Mouse (Mus musculus) adrenal gland, adult 2 months (tissue): ENCODE measurements around the gene Tmem204. TPM values are rescaled to one million over a fixed set of nuclear protein-coding genes. Genes with fewer than 3 reads are reported as not detected.

ENCODE experiments used
- DNase-seq: peaks from one replicate; pipeline ENCODE4 v3.0.0; 2021
- polyA plus RNA-seq: library from polyadenylated mRNA; depleted of rRNA; stranded (reverse); fragments of >200 nt; gene quantifications from 2 replicates; pipeline ENCODE4 v1.2.3, GENCODE M21; 2012
- total RNA-seq, 2 experiments: library from RNA; stranded (reverse); gene quantifications; 2 replicates each; pipeline ENCODE4 v1.2.3; 2021

Gene Tmem204
- total and polyA plus RNA-seq, 3 experiments = 32.2 to 59.2 (median 44.8) TPM

DNA sequence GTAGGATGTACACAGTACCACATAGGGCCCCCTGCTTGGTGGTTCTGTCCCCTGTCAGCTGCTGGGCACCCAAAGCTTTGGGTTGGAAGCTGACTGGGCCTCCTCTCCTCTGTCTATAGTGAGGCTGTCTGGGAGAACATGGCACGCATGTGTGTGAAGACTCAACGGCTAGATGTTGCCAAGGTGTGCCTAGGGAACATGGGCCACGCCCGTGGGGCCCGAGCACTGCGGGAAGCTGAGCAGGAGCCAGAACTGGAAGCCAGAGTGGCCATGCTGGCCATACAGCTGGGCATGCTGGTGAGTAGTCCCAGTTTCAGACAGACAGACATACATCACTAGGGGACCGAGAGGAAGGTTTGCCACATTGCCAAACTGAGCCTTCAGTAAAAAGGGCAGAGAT, 3.3 kb upstream of the Tmem204 start:
- no peak for DNase-seq

DNA sequence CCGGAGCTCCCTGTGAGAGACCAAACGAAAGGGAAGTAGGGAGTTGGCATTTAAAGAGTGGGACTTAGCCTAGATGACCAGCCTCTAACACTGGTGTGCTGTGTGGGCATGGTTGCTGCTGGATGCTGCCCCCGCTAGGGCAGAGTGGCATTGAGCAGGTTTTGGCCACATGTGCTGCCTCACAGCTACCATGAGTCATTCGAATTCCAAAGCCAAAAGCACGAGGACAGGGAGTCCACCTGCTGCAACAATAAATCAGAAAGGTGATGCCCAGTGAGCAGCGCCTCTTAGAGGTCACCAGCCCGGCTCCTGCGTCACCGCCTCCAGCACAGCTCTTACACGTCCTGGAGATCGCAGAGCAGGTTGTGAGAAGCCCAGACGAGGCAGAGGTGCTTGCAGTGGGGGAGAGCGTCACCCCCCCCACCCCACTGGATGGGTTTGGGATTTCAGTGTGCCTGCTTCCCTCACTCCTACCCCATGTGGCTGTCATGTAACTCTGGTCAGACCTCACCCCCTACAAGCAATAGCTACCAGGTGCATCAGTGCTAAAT, 1.5 kb upstream of the Tmem204 start:
- peak; percentile 56 for DNase-seq

DNA sequence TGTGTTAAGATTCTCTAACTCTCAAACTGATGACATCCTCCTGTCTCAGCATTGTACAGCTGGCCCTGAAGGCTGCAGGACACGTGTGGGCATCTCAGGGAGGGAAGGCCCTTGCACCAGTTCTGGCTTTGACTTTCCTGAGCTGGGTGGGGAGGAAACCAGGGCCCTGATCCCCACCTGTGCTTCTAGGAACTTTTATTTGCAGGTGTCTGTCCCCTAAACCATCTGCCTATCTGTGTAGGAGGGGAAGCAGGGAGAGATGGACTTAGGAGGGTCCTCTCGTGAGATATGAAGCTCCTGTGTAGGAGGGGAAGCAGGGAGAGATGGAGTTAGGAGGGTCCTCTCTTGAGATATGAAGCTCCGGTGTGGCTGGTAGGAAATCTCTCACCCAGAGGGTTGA, 504 bp downstream of the Tmem204 start:
- no peak for DNase-seq

DNA sequence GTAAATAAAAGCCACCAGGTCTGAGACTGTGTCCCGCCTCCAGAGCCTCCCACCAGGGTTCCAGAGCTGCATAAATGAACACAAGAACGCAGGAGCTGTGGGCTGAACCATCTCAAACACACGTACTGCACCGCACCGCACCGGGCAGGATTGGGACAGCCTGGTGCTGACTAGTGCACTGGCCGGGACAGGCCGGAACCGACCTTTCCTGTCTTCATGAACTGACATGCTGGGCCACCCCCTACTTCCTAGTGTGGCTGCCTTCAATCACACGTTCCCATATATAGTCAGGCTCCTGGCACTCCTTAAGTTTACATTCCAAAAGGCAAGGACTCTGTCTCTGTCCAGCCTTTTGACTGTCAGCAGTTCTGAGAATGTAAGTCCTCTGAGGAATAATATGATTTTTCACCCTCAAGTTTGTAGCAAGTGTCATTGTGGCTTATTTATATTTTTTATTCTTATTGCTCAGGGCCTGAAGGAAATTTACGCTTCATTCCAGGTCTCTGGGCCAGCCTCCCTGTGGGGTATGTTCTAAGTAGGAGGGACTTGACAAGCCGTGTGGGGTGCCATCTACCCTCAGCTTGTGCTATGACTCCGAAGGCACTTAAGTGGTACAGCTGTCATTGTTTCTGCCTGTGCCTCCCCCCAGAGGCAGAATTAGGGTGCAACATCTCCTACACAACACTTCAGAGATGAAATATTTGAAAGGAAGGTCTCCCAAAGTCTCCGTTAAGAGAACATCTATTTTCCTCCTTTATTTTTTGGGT, 1.1 kb downstream of the Tmem204 start:
- DNase-seq = peak; percentile 45

DNA sequence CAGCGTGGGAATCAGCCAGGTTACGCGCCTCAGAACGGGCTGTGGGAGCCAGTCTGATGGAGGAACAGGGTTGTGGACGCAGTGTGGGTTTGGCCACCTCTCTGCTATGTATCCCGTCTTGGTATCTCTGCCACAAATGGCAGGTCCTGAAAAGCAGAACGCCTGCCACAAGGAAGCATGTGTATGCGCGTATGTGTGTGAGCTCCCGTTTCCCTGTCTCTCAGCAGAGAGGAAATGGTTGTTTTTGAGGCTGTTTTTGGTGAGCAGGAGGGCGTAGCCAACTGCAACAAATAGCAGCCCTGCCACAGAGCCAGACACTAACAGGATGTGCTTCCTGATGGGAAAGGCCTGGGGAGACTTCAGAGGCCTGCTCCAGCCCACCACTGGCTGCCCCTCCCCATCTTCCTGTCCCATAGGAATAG, 2.4 kb downstream of the Tmem204 start:
- peak; percentile 71 for DNase-seq

DNA sequence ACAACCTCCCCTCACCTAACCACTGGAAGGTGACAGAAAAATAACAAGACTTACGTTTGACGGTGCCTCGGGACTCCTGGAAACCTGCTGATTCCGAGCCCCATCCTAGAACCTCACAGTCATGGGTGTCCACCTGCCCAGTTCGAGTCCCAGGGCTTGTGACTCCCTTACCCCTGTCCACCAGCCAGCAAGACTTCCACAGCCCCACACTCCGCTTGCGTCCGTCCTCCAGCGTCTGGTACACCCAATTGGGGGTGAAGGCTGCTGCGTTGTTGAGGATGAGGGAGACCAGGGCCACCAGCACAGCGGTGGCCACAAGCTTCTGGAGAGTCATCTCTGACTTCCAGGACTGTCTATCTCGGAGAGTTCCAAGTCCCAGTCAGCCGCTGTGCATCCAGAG, 3.2 kb downstream of the Tmem204 start:
- no peak for DNase-seq

DNA sequence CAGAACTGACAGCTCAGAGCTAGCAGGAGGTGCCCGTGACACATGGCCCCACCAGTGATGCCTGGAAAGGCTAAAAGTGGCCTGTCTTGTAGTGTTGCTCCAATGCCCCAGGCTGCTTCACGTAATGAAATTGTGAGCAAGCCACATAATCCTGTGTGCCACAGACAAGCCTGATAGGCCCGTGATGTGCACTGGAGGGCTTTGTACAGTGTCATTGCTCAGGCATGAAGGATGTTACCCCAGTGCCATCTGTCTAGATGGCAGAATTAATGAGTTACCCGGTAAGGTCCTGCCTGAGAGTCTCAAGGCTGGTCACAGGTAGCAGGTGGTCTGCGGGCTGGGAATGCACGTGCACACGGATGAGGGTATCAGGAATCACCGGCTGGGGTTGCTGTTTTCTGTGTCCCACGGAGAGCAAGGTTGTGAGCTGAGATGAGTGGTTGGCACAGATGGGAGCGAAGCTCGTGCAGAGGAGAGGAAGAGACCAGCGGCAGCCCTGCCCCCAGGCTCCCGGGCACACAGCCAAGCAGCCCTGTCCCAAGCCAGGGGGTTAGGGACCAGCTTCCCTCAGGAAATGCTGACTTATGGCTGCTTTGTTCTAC, 5.5 kb downstream of the Tmem204 start:
- DNase-seq = peak; percentile 80

DNA sequence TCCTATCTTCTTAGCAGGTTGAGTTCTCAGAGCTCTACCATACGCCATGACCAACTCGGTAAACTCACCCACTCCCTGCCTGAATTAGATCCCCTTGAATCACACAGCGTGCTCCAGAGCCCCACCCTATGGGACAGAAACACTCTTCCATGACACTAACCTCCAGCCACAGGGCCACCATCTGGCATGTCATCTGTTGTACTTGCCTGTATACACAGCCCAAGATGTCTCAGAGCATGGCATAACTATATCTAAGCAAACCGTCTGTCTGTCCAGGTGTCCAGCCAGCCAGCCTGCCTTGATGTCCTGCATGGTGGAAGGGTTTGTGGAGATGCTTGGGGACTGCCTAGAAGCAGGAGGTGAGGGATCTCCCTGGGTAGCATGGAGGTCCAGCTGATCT, 6.5 kb downstream of the Tmem204 start:
- DNase-seq = no peak

DNA sequence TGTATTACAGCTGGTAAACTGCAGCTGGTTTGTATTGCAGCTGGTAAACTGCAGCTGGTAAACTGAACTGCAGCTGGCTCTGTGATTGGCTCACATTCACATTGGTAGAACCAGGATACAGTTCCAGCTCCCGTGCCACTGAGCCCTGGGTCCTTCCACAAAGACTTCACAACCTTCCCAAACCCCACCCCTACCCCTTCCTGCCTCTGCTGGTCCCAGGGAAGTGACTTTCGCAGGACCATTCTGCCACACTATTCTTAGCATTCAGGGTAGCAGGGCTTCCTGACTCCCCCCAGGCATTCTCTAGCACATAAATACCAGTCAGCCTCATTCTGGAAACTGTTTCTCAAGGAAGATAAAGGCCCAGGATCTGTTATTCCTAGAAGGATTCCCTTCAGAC, 14.7 kb downstream of the Tmem204 start:
- DNase-seq = no peak

DNA sequence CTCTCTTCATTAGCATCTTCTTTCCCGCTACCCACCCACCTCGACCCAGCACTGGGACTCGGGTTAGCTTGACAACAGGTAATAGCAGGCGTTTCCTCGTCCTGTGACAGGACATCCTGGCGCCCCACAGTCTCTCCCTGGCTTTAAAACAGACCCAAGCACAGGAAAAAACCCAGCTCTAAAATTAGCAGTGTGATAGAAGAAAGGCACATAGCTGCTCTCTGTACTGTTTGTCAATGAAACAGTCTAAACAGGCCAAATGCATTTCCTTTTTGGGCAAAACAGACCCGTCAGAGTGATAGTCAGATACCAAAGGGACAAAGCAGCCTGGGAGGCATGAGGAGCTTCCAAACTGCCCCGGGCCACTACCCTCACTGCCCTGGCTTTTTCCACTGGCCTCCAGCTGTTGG, 15.9 kb downstream of the Tmem204 start:
- peak; percentile 66 for DNase-seq

DNA sequence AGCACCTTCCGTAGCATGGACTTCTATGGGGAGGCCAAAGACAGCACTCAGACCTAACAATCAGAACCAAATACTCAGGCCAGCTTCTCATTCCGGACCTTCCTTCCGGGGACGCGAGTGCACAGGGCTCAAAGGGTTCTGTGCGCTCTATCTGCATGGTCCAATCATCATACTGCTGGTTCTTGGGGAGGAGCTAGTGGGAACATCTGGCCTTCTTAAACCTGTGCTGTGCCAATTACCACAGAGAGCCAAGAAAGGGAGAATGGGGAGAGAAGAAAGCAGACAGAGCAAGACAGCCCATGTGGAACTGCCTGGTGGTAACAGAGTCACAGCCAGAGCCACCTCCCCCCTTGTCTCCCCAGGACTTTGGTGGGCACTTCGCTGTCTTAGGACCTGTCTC, 16.8 kb downstream of the Tmem204 start:
- DNase-seq = no peak

DNA sequence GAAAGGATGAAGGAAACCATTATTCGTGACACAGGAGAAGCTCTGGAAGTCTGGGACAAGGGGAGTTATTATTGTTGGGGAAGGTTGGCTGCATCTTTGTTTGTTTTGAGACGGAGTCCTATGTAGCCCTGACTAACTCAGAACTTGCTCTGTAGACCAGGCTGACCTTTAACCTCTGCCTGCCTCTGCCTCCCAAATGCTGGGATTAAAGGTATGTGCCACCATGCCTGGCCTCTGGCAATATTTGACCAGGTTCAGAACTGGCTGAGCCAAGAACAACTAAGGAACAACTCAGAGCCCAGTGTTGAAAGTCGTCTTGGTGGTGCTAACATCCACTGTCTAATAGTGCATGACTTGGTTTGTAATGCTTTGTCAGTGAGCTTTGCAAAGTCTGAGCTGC, 18.2 kb downstream of the Tmem204 start:
- DNase-seq = no peak

DNA sequence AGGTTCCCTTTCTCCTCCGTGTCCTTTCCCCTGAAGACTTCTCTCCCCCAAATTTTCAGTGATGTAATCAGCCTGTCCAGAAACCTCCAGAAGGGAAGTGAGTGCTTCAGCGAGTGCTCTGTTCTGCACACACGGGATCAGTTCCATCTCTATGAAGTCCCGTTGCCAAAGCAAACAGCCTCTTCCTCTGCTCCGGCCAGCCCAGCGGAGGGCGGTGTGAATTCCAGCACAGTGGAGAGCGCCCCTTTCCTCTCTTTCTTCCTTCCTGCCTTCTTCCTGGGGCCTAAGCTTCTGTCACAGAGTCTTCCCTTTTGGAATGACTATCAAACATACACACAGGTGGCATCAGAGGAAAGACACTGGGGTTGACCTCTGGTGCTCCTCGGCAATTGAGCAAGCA, 19.0 kb downstream of the Tmem204 start:
- DNase-seq = peak; percentile 73

DNA sequence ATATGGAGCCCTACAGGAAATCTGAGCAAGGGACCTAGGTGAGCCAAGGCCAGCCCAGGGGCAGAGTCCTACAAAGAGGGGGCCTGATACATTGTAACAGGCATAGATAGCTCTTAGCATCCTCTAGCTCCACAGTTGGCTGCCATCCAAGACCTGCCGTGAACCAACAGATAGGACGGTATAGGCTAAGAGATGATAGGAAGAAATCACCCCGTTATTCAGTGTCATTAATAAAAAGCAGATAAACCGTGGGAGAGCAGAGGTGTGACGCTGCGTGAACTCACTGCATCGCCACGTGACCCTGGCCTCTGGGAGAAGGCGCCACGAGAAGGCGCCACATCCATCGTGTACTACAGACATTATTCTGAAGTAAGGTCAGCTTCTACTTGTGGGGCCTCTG, 19.5 kb downstream of the Tmem204 start:
- DNase-seq = no peak

DNA sequence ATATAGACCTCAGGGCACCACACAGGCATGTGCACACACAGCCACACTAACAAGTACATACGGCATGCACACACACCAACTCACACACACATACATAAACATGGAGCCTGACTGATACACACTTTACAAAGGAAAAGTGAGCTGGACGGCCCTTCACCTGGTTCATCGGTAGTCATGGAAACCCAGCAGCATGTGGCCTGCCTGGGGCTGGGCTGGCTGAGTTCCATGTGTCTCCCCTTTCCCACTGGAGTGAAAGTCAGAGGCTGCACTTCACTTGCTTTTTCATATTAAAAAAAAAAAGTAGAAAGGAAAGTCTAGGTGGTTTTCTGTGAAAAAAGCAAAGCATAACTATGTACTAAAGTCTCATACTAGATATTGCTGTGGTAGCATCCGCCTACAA, 20.1 kb downstream of the Tmem204 start:
- no peak for DNase-seq

DNA sequence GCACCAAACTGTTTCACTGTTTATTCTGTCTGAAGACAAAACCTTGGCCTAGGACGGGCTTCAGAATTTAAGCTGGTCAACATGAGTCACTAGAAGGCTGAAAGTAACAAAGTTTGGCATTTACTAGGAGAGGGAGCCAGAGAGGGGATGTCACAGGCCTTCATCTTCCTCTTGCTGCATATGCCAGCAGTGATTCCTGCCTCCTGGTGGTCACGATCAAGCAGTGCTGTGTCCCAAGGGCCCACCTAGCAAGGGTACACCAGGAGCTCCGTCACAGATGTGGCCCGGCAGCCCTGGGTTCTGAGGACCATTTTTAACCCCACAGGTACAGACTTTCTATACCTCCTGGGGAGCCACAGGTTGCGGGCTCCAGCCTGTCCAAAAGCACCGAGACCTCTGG, 26.4 kb downstream of the Tmem204 start:
- no peak for DNase-seq

DNA sequence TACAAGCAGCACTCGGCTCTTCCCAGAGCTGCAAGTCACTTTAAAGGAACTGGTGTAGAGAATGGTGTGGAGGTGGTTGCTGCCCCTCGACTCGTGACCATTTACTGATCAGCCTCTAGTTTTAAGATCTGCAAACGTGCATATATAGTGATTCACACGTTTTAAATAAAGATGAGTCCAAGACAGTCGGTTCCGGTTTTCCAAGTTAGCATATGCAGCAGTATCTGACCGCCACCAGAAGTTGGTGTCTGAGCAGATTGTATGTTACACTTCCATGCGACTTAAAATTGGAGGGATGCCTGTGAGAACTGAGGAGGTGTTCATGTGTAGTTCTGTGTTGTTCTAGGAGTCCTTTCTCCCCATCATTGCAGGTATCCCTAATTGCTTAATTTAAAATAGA, 30.1 kb downstream of the Tmem204 start:
- no peak for DNase-seq

DNA sequence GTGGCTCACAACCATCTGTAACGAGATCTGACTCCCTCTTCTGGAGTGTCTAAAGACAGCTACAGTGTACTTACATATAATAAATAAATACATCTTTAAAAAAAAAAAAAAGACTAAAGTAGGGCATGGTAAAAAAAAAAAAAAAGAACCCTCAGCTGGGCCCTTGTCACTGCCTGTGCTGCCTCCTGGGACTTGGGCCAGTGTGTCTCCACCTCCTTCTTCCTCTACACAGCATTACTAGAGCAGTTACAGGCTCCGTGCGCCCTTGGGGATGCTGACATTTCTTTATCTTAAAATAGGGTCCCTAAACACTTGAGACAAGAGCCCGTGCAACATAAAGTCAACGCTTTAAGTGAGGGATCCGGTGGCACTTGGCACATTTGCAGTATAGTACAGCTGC, 36.2 kb downstream of the Tmem204 start:
- no peak for DNase-seq

DNA sequence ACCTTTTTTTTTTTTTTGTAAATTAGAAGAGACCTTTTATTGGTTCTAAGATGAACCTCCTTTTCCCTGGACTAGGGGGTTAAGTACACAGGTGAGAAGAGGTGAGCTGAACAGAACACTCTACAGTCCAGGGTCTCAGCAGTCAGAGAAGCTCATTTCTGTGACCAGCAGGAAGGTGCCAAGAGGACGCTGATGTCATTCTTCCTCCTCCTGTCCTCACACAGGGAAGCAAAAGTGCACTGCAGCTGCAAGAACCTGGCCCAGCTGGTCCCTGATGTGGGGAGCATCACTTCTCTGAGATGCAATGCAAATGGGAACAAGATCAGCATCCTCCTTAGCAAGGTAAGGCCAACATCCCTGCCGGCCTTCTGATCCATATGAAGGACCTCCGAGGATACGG, 38.1 kb downstream of the Tmem204 start:
- DNase-seq = no peak

DNA sequence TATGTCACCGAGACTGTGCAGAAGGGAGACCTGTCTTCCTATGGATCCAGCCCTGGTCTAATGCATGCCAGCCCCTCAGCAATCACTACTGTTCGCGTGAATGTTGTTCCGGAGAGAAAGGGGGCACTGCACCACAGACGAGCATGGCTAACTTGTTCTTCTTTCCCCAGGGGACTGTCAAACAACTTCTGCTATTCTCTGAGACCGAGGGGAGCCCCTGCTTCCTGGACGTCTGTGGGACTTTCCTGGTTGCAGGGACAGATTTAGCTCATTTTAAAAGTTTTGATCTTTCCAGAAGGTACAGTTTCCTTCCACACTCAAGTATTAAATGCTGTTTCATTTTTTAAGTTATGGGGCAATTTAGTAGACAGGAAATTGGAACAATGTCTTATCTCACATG, 38.5 kb downstream of the Tmem204 start:
- DNase-seq = no peak

DNA sequence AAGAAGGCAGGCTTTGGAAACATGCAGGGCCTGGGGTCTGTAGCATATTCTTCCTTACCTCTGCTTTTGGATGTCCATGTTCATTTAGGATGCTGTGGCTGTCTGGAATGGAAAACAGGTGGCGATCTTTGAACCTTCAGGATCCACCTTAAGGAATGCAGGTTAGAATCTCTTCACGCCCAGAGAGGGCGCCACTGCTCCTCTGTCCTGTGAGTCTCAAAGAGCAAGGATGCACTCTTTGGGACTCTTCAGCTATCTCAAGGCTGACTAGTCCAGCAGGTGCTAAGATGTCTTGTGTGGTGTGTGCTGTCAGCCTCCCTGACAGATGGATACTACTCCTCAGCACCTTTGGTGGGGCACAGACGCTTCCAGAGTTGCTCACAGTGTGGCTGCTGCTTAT, 47.2 kb downstream of the Tmem204 start:
- no peak for DNase-seq

DNA sequence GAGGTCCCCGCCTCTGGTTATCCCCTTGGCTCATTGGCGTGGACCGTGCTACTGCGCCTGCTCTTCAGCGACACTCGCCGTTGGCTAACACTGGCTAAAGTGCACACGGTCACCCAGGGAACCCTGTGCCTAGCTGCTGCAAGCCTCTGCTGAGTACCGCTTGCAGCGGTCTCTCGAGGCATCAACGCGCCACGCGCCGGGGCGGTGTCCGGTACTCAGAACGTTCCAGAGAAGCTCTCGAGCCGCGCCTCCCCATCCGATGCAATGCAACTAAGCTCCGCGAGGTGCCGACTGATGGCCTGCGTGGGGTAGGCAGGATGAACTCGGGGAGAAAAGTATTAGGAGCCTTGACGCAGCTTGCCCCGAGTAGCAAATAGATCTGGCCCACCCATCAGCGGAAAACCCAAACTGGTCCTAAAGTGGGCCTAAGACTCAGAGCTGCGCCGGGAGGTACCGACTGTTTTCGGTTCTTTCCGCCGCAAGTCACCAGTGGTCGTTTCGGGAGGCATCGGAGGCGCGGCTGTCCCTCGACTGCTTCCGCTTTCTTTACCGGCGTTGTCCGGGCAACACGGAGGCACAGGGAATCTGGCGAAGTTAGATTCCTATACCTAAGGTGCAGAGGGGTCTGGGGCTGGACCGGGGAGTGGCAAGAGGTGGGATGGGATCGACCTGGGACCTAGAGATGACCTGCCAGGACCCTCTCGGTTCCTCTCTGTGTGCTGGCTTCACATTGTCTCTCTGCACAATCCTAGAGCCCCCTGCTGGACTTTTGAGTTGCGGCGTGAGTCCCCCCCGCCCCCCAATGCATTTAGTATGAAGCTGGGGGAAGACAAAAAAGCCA, 66.9 kb downstream of the Tmem204 start:
- peak; percentile 88 for DNase-seq
